Mouse (Mus musculus) stomach, postnatal 0 days (tissue): ENCODE results near the gene Slc10a1. TPM values are rescaled to one million over a fixed set of nuclear protein-coding genes. Genes with fewer than 3 reads are reported as not detected.

Experiments used
- ATAC-seq: fragments of 200-750 bp; cut with Nextera tagmentation; 2 replicates; pipeline ENCODE4 v1.8.0; 2017; ENCODE audit not compliant: low FRiP score, low TSS enrichment
- DNase-seq: peaks from one replicate; pipeline ENCODE4 v3.0.0-alpha.2; 2016; ENCODE audit warnings: low spot score
- H3K27ac ChIP-seq: fragments of 300-500 bp; sonication (generic); replicated peaks from 2 replicates; pipeline ENCODE4 v1.5.1; 2014; ENCODE audit warnings: mild to moderate bottlenecking, control low read depth
- H3K27me3 ChIP-seq: fragments of 300-500 bp; sonication (generic); 2 replicates; pipeline ENCODE4 v1.6.1; 2014; ENCODE audit warnings: low read length; ENCODE audit not compliant: control insufficient read depth, insufficient read depth
- H3K36me3 ChIP-seq: fragments of 300-500 bp; sonication (generic); 2 replicates; pipeline ENCODE4 v1.6.1; 2014; ENCODE audit warnings: low read length, mixed read lengths; ENCODE audit not compliant: control insufficient read depth, insufficient read depth
- H3K4me1 ChIP-seq: fragments of 300-500 bp; sonication (generic); replicated peaks from 2 replicates; pipeline ENCODE4 v1.6.1; 2014; ENCODE audit warnings: antibody characterized with exemption; ENCODE audit not compliant: control insufficient read depth, insufficient read depth
- H3K4me2 ChIP-seq: fragments of 300-500 bp; sonication (generic); replicated peaks from 2 replicates; pipeline ENCODE4 v1.6.1; 2014; ENCODE audit warnings: low read depth, mild to moderate bottlenecking, control low read depth, moderate library complexity
- H3K4me3 ChIP-seq: fragments of 300-500 bp; sonication (generic); 2 replicates; pipeline ENCODE4 v1.5.1; 2014; ENCODE audit warnings: low read depth, low read length, control low read depth
- H3K9ac ChIP-seq: fragments of 300-500 bp; sonication (generic); 2 replicates; pipeline ENCODE4 v1.6.1; 2014; ENCODE audit warnings: mild to moderate bottlenecking, low read length, control low read depth, mixed read lengths
- H3K9me3 ChIP-seq: fragments of 300-500 bp; sonication (generic); 2 replicates; pipeline ENCODE4 v1.6.1; 2016; ENCODE audit warnings: low read length; ENCODE audit not compliant: control insufficient read depth
- CTCF ChIP-seq: IDR thresholded peaks from 2 replicates; pipeline ENCODE4 v1.5.1; 2016; ENCODE audit warnings: antibody characterized with exemption, low read depth, mild to moderate bottlenecking, moderate library complexity
- EP300 ChIP-seq: optimal IDR thresholded peaks from 2 replicates; pipeline ENCODE3; 2016; ENCODE audit warnings: antibody characterized with exemption
- WGBS: fragments of 180-500 bp; shearing (Covaris S2); extraction: QIAGEN DNeasy Blood & Tissue Kit; methylation state at CpG from one replicate; pipeline ENCODE4 v1.1.7; 2014; 5-methylcytosine and 5-hydroxymethylcytosine counted together
- polyA plus RNA-seq: library from polyadenylated mRNA; unstranded; fragments of >200 nt; fragmentation: Nextera tagmentation; extraction: Ambion mirVana; gene quantifications from 2 replicates; pipeline ENCODE4 v1.2.1, GENCODE M21; 2015

Slc10a1 gene
- polyA plus RNA-seq, 1 experiment from 2014 or later: 0.58 TPM

GRCm38 (mm10) chr12:81000924-81001323 is 32.4 kb upstream of the Slc10a1 start:
- Histone ChIP-seq H3K4me3 (no peak overlapping the region), H3K27ac (no peak overlapping the region), H3K4me1 (no peaks in the 10 kb centered on the region), H3K4me2 (no peak overlapping the region), H3K27me3 (no peaks in the 10 kb centered on the region), H3K36me3 (no peaks in the 10 kb centered on the region), H3K9ac (no peak overlapping the region), H3K9me3 (no peaks in the 10 kb centered on the region)
- DNase-seq: no peak
- TF ChIP-seq CTCF: no peak
- TF ChIP-seq EP300: no peak
- 57% methylated on average over 4 of the region's 4 CpGs for WGBS
- ATAC-seq: peak; percentile 72

DNA sequence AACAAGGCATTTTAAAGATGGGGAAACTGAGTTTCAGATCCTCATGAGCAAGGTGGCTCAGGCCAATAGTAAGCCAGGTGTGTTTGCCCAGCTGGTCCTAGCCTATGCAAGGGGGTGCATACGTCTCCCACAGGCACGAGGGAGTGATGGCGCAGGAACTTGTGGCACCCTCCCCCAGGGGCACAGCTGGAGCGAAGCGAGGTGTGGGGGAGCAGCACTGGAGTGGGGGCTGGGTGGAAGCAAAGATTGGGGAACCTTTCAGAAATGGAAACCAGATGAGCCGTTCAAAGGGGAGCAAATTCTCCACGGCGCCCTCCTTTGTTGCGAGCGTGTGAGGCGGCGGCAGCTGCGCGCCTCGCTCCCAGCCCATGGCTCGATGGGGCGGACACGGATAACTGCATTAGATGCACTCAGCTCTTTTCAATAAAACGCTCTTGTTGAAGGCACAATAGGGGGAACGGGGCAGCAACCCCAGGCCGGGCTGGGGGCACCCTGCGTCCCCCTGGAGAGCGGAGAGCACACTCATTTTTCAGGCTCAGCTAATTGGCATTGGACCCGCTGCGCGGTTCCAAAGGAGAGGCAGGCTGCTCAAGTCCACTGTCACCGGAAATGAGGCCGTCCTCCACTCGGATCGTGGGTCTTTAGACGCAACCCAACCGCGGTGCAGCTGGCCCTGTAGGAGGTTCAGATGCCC is 30.2 kb upstream of the Slc10a1 start:
- 12% methylated on average over 33 of the region's 33 CpGs for WGBS
- Histone ChIP-seq H3K36me3 (no peaks in the 10 kb centered on the region), H3K9ac (no peak overlapping the region), H3K27me3 (no peaks in the 10 kb centered on the region), H3K27ac (no peak overlapping the region), H3K4me2 (peak overlapping the region; percentile 35), H3K4me1 (no peaks in the 10 kb centered on the region), H3K4me3 (no peak overlapping the region), H3K9me3 (no peaks in the 10 kb centered on the region)
- ATAC-seq: no peak
- no peak for DNase-seq
- TF ChIP-seq CTCF (no peak), EP300 (no peak)

- DNase-seq: no peak
- no peak for ATAC-seq
- Histone ChIP-seq H3K4me3 (no peak overlapping the region), H3K9ac (no peak overlapping the region), H3K4me1 (no peaks in the 10 kb centered on the region), H3K4me2 (no peak overlapping the region), H3K27ac (no peak overlapping the region), H3K36me3 (no peaks in the 10 kb centered on the region), H3K27me3 (no peaks in the 10 kb centered on the region), H3K9me3 (no peaks in the 10 kb centered on the region)
- no peak for TF ChIP-seq CTCF
- TF ChIP-seq EP300: no peak
- 77% methylated on average over 4 of the region's 4 CpGs for WGBS
Observed at GRCm38 (mm10) chr12:80997652-80998051, 29.1 kb upstream of the Slc10a1 start.

DNA sequence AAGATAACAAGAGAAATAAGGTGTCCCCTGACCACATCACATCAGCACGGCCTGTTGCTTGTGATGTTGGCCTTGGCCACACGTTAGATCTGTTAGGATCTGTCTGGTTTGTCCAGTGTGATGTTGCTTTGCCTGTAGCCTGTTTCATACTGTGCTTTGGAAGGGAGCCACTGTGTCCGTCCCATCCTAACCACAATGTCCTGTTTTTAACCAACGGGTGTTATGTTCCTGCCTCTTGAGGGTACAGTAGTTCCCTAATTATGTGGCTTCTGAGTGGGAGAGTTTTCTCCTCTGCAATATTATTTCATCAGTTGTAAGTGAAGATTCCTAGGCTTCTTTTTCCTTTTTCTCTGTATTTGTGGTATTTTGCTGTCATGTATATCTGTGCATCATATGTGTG is 26.8 kb upstream of the Slc10a1 start:
- H3K4me1 ChIP-seq: no peaks in the 10 kb centered on the region
- no peaks in the 10 kb centered on the region for H3K27me3 ChIP-seq
- DNase-seq (no peak), ATAC-seq (no peak)
- no peak overlapping the region for H3K27ac ChIP-seq
- TF ChIP-seq EP300 (no peak), CTCF (no peak)
- WGBS: 86% methylated on average over 4 of the region's 4 CpGs
- no peaks in the 10 kb centered on the region for H3K9me3 ChIP-seq
- H3K9ac ChIP-seq: no peak overlapping the region
- no peak overlapping the region for H3K4me2 ChIP-seq
- no peak overlapping the region for H3K4me3 ChIP-seq
- no peaks in the 10 kb centered on the region for H3K36me3 ChIP-seq

- WGBS: 68% methylated on average over 1 of the region's 1 CpGs
- Histone ChIP-seq H3K4me2 (no peak overlapping the region), H3K4me3 (no peak overlapping the region), H3K9ac (no peak overlapping the region), H3K36me3 (no peaks in the 10 kb centered on the region), H3K27ac (no peak overlapping the region), H3K9me3 (no peaks in the 10 kb centered on the region), H3K27me3 (no peaks in the 10 kb centered on the region), H3K4me1 (no peaks in the 10 kb centered on the region)
- no peak for DNase-seq
- no peak for ATAC-seq
- TF ChIP-seq CTCF (no peak), EP300 (no peak)
Observed at GRCm38 (mm10) chr12:80993773-80994172, 25.3 kb upstream of the Slc10a1 start.

- 79% methylated on average over 8 of the region's 8 CpGs for WGBS
- no peaks in the 10 kb centered on the region for H3K36me3 ChIP-seq
- H3K9ac ChIP-seq: no peak overlapping the region
- no peak overlapping the region for H3K4me2 ChIP-seq
- TF ChIP-seq EP300 (no peak), CTCF (peak; percentile 46)
- DNase-seq: no peak
- H3K4me1 ChIP-seq: no peaks in the 10 kb centered on the region
- H3K27ac ChIP-seq: no peak overlapping the region
- no peak overlapping the region for H3K4me3 ChIP-seq
- no peaks in the 10 kb centered on the region for H3K9me3 ChIP-seq
- no peak for ATAC-seq
- H3K27me3 ChIP-seq: no peaks in the 10 kb centered on the region
Observed at GRCm38 (mm10) chr12:80992540-80993122, 24.1 kb upstream of the Slc10a1 start.
